Mouse (Mus musculus) hindbrain, postnatal 0 days (tissue): ENCODE data around the gene Tmc8. TPM values are rescaled to one million over a fixed set of nuclear protein-coding genes. Genes with fewer than 3 reads are reported as not detected.
A peak's percentile ranks its signal among the peaks of the same experiment; 100 is the strongest.

Experiments used
- ATAC-seq: fragments of 200-750 bp; cut with Nextera tagmentation; 2 replicates; pipeline ENCODE4 v1.8.0; 2017; ENCODE audit warnings: mild to moderate bottlenecking, moderate TSS enrichment, moderate library complexity
- DNase-seq: peaks from one replicate; pipeline ENCODE4 v3.0.0-alpha.2; 2015; ENCODE audit warnings: low spot score
- H3K27ac ChIP-seq: fragments of 300-500 bp; sonication (generic); 2 replicates; pipeline ENCODE4 v1.5.1; 2014; ENCODE audit warnings: mild to moderate bottlenecking
- H3K27me3 ChIP-seq: fragments of 300-500 bp; sonication (generic); 2 replicates; pipeline ENCODE4 v1.6.1; 2014; ENCODE audit warnings: low read length, mixed read lengths; ENCODE audit not compliant: insufficient read depth
- H3K36me3 ChIP-seq: fragments of 300-500 bp; sonication (generic); 2 replicates; pipeline ENCODE4 v1.6.1; 2014; ENCODE audit warnings: low read length, mixed read lengths; ENCODE audit not compliant: insufficient read depth
- H3K4me1 ChIP-seq: fragments of 300-500 bp; sonication (generic); 2 replicates; pipeline ENCODE4 v1.6.1; 2014; ENCODE audit warnings: antibody characterized with exemption, low read length, mixed read lengths; ENCODE audit not compliant: insufficient read depth
- H3K4me2 ChIP-seq: fragments of 300-500 bp; sonication (generic); 2 replicates; pipeline ENCODE4 v1.6.1; 2014; ENCODE audit warnings: low read depth, mild to moderate bottlenecking, low read length, moderate library complexity, mixed read lengths
- H3K4me3 ChIP-seq: fragments of 300-500 bp; sonication (generic); 2 replicates; pipeline ENCODE4 v1.5.1; 2014; ENCODE audit warnings: low read length
- H3K9ac ChIP-seq: fragments of 300-500 bp; sonication (generic); replicated peaks from 2 replicates; pipeline ENCODE4 v1.6.1; 2014; ENCODE audit warnings: mild to moderate bottlenecking, low read length, moderate library complexity, mixed read lengths
- H3K9me3 ChIP-seq: fragments of 300-500 bp; sonication (generic); 2 replicates; pipeline ENCODE4 v1.6.1; 2016; ENCODE audit warnings: low read length, mixed read lengths
- CTCF ChIP-seq: IDR thresholded peaks from 2 replicates; pipeline ENCODE4 v1.5.1; 2016; ENCODE audit warnings: antibody characterized with exemption, control low read depth, low read depth
- WGBS: fragments of 180-500 bp; shearing (Covaris S2); extraction: QIAGEN DNeasy Blood & Tissue Kit; methylation state at CpG from one replicate; pipeline ENCODE4 v1.1.7; 2014; 5-methylcytosine and 5-hydroxymethylcytosine counted together
- polyA plus RNA-seq: library from polyadenylated mRNA; unstranded; fragments of >200 nt; fragmentation: Nextera tagmentation; extraction: Ambion mirVana; gene quantifications from 2 replicates; pipeline ENCODE4 v1.2.1, GENCODE M21; 2015
- total RNA-seq: library from RNA; depleted of rRNA; stranded (reverse); fragments of >200 nt; gene quantifications from 2 replicates; pipeline ENCODE4 v1.2.3, GENCODE M21; 2014

The Tmc8 gene
- total and polyA plus RNA-seq, 2 experiments from 2014 or later = 0.44 to 0.73 TPM

GRCm38 (mm10) chr11:117761801-117762200 lies 20.1 kb upstream of the Tmc8 start:
- Histone ChIP-seq H3K4me1 (no peaks in the 10 kb centered on the region), H3K4me2 (no peak overlapping the region), H3K9ac (no peak overlapping the region), H3K9me3 (no peaks in the 10 kb centered on the region), H3K27ac (no peak overlapping the region), H3K4me3 (no peak overlapping the region), H3K27me3 (no peaks in the 10 kb centered on the region), H3K36me3 (peaks cover 46% of the 10 kb centered on the region)
- TF ChIP-seq CTCF = no peak
- 90% methylated on average over 13 of the region's 13 CpGs for WGBS
- ATAC-seq (no peak), DNase-seq (no peak)

GRCm38 (mm10) chr11:117762246-117762645 lies 19.6 kb upstream of the Tmc8 start:
- no peaks in the 10 kb centered on the region for H3K4me1 ChIP-seq
- peaks cover 41% of the 10 kb centered on the region for H3K36me3 ChIP-seq
- no peak overlapping the region for H3K9ac ChIP-seq
- no peak overlapping the region for H3K4me2 ChIP-seq
- H3K4me3 ChIP-seq = no peak overlapping the region
- no peak overlapping the region for H3K27ac ChIP-seq
- DNase-seq (no peak), ATAC-seq (no peak)
- no peaks in the 10 kb centered on the region for H3K27me3 ChIP-seq
- no peaks in the 10 kb centered on the region for H3K9me3 ChIP-seq
- TF ChIP-seq CTCF = no peak
- WGBS = 82% methylated on average over 12 of the region's 12 CpGs

GRCm38 (mm10) chr11:117764319-117764718 lies 17.6 kb upstream of the Tmc8 start:
- no peaks in the 10 kb centered on the region for H3K9me3 ChIP-seq
- no peak overlapping the region for H3K27ac ChIP-seq
- no peak for TF ChIP-seq CTCF
- DNase-seq (no peak), ATAC-seq (no peak)
- no peaks in the 10 kb centered on the region for H3K27me3 ChIP-seq
- 89% methylated on average over 9 of the region's 9 CpGs for WGBS
- H3K4me3 ChIP-seq = no peak overlapping the region
- peaks cover 20% of the 10 kb centered on the region; the same call in 1 of the 2 replicates for H3K36me3 ChIP-seq
- H3K4me2 ChIP-seq = no peak overlapping the region
- no peak overlapping the region for H3K9ac ChIP-seq
- H3K4me1 ChIP-seq = peaks cover 3% of the 10 kb centered on the region; the same call in 1 of the 2 replicates

- DNase-seq (no peak), ATAC-seq (peak; percentile 6; the same call in 1 of the 2 replicates)
- no peaks in the 10 kb centered on the region for H3K27me3 ChIP-seq
- H3K4me3 ChIP-seq = no peak overlapping the region
- no peak for TF ChIP-seq CTCF
- no peak overlapping the region for H3K4me2 ChIP-seq
- no peak overlapping the region for H3K27ac ChIP-seq
- peaks cover 15% of the 10 kb centered on the region; the same call in 1 of the 2 replicates for H3K36me3 ChIP-seq
- H3K9me3 ChIP-seq = no peaks in the 10 kb centered on the region
- H3K9ac ChIP-seq = no peak overlapping the region
- peaks cover 7% of the 10 kb centered on the region; the same call in 1 of the 2 replicates for H3K4me1 ChIP-seq
- 92% methylated on average over 5 of the region's 5 CpGs for WGBS
Measured at GRCm38 (mm10) chr11:117765361-117765760, 16.5 kb upstream of the Tmc8 start.

GRCm38 (mm10) chr11:117766275-117766674 lies 15.6 kb upstream of the Tmc8 start:
- DNase-seq (no peak), ATAC-seq (no peak)
- WGBS = 86% methylated on average over 3 of the region's 3 CpGs
- Histone ChIP-seq H3K27me3 (no peaks in the 10 kb centered on the region), H3K4me2 (no peak overlapping the region), H3K9ac (no peak overlapping the region), H3K9me3 (no peaks in the 10 kb centered on the region), H3K27ac (no peak overlapping the region), H3K4me3 (no peak overlapping the region), H3K36me3 (peaks cover 15% of the 10 kb centered on the region; the same call in 1 of the 2 replicates), H3K4me1 (peaks cover 7% of the 10 kb centered on the region; the same call in 1 of the 2 replicates)
- no peak for TF ChIP-seq CTCF

- no peak for TF ChIP-seq CTCF
- peaks cover 7% of the 10 kb centered on the region; the same call in 1 of the 2 replicates for H3K4me1 ChIP-seq
- no peak overlapping the region for H3K4me3 ChIP-seq
- peaks cover 2% of the 10 kb centered on the region; the same call in 1 of the 2 replicates for H3K36me3 ChIP-seq
- WGBS = 62% methylated on average over 20 of the region's 20 CpGs
- no peak overlapping the region for H3K4me2 ChIP-seq
- H3K9ac ChIP-seq = no peak overlapping the region
- peak overlapping the region; percentile 48; the same call in 1 of the 2 replicates for H3K27ac ChIP-seq
- no peaks in the 10 kb centered on the region for H3K27me3 ChIP-seq
- ATAC-seq (no peak), DNase-seq (peak; percentile 50)
- H3K9me3 ChIP-seq = no peaks in the 10 kb centered on the region
Measured at GRCm38 (mm10) chr11:117768725-117769682, 12.9 kb upstream of the Tmc8 start.
